Mouse (Mus musculus) heart, adult 2 months (tissue): ENCODE results near the gene Usp43.

ENCODE experiments used
- CTCF ChIP-seq: fragments of 200-600 bp; IDR thresholded peaks from 2 replicates; pipeline ENCODE4 v1.8.1; 2022; ENCODE audit warnings: antibody characterized with exemption, mild to moderate bottlenecking, moderate library complexity
- POLR2A ChIP-seq: fragments of 200-500 bp; IDR thresholded peaks from 2 replicates; pipeline ENCODE4 v1.6.1; 2011; ENCODE audit warnings: mild to moderate bottlenecking, low read depth, low read length, control low read depth; ENCODE audit not compliant: insufficient read depth

- TF ChIP-seq POLR2A (no peak), CTCF (no peak)
Measured at GRCm38 (mm10) chr11:67920226-67920960, 1.6 kb downstream of the Usp43 start.
